Mouse (Mus musculus) mouse embryonic stem cell (cell line): Measurements from ENCODE around the gene Satl1.
"Not testable (repeated sequence)": the region's sequence is repeated elsewhere in the genome, so short reads cannot be mapped to it uniquely, and the experiment has no call there.

Source experiments
- in situ Hi-C, 2 experiments: fragments of 300-500 bp; cut with MboI; formaldehyde crosslinking; loops; 1 replicate in 1 of 2; 3 replicates in 1 of 2; pipeline ENCODE4 v1.14.3; 2019 to 2020; ENCODE audit warnings: low sequenced_read_pairs in 2 of 2, low pct_unique_long_range_greater_than_20kb in 1 of 2, mixed read lengths in 1 of 2; ENCODE audit not compliant: unreplicated experiment in 1 of 2

The Satl1 gene

GRCm38 (mm10) chrX:112406679-112407078 is at the start of gene Satl1:
Satl1 (minus strand) TSS chrX:112406779.
- in situ Hi-C loops = no loop called here

DNA sequence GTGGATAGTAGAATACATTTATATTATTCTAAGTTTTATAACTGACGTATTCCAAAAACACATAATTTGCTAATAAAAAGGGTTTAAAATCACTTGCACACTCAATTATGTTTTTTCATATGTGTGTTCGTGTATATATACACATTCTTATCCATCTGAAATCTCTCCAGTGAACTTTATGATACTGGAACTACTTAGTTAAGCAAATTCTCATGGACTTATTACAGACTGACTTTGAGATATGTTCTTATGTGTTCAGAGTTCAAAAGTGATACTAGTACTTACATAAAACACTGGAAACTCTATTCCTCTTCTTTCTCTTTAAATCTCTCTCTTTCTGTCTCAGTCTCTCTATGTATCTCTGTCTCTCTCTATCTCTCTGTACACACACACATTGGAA is 31.5 kb upstream of the Satl1 start:
- in situ Hi-C loops = no loop called here

DNA sequence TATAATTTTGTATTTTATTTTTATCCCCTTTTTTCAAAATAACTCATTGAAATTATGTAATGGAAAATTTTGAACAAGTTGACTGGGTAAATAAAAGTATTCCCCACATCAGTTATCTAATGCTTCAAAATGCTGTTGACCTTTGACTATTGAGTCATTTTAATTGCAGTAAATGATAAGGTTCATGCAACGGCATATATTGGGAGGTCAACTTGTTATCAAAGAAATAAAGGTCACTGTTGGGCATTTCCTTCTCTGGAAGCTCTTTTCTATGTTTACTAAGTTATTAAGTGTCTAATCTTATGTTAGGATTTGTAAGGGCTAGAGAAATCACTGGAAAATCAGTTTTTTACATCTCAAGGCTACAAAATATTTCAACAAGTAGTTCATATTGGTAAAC is 31.0 kb upstream of the Satl1 start:
- in situ Hi-C loops = no loop called here

DNA sequence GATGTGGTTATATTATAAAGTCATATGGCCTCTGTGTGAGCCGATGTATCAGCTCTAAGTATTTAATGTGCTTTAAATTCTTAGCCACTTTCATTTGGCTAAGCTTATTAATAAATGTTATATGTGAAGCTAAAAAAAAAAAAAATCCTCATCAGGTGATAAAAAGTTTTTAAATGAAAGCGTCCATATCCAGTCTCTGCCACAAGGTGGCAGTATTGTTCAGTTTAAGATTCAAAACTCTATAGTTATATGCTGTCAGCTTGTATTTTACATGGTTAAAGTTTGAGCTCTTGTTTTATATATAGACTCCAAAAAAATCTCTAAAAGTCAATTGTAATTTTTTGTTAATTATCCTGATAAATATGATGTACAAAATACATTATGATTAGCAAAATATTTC is 16.4 kb upstream of the Satl1 start:
- in situ Hi-C loops = not testable (repeated sequence)

DNA sequence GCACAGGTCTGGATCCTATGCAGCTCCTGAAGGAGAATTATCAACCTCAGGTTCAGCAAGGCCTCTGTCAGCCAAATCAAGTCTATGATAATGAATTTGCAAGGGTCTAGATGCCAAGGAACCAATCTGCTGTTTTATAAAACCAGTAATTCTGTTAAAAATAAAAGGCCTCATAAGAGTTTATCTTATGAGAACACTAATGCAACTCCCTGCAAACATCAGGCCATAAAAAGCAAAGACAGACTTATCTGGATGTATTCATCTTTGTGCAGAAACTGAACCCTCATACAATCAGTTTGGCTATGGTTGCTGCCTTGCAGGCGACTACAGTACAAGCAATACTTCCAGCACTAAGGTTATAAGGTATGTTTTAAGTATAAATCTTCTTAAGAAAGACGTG is 5.7 kb upstream of the Satl1 start:
- in situ Hi-C loops = no loop called here

DNA sequence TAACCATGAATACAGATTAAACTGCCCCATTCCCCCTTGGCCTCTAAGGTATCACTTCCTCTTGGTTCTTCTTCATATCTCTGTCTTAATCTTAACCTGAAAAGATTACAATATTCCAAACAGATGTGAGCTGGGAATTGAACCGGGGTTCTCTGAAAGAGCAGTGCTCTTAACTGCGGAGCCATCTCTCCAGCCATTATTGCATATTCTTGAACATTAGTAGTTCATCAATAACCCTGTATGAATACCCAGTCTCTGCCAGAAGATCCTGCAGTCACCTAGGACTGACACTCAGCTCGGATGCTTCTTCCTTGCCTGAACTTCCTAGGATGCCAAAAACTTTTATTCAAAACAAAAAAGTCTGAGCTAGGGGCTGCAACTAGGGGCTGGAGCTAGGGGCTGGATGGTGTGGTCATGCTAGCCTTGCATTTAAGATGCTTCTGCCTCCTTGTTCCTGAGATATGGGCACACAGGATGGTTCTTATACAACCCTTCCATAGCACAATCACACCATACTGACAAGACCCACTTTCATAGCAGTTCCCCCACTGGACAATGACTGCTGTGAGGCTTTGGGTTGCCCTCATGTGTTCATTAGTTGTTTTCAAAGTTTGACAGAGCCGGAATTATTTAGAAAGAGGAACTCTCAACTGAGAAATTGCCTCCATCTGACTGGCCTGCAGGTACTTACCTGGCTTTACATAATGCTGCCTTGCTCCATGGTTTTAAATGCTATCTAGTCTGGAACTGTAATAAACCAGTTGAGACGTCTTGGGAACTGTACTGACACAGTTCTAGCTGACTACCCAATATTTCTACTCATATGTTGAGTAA is 35.8 kb downstream of the Satl1 start:
- in situ Hi-C loops = not testable (repeated sequence)

DNA sequence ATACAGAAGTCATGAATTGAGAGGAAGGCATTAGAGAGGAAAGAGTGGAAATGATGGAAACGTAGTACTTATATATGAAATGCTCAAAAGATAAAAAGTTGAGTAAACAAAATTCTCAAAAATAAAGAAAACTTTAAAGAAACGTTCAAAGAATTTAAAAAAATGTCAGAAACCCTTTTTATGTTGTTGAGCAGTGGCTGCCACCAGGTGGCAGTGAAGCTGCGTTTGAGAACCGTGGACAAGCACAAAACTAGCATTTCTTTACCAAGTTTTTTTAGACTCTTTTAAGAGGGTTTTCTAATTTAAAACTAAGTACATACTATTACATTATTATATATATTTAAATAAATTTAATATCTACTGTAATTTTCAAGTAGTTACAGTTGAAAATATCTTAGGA is 38.2 kb downstream of the Satl1 start:
- in situ Hi-C loops = no loop called here

DNA sequence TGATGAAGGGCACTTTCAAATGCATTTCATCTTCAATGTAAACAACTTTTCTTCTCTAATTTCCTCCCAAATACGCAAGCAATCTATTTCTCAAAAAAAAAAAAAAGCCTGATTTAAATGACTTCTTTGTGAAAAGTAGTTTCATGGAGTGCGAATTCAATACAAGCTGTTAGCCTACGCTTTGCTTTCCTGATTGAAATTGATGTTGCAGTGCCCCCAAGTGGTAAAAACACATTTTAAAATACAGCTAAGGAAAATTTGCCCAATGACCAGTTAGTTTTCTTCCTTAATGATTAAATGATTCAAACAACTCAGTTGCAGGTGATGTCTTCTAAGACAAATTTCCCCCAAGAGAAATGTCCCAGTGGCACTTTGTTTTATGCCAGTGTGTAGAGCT is 58.2 kb downstream of the Satl1 start:
- in situ Hi-C loops = loop anchor here in 1 of 2 experiments (25.0 kb wide), 1 partner anchor 436 kb away; no protein-coding TSS in a partner anchor

- in situ Hi-C loops = loop anchor here in 1 of 2 experiments (25.0 kb wide), 1 partner anchor 435 kb away; no protein-coding TSS in a partner anchor
These were observed 58.8 kb downstream of the Satl1 start for GRCm38 (mm10) chrX:112347467-112348394.

DNA sequence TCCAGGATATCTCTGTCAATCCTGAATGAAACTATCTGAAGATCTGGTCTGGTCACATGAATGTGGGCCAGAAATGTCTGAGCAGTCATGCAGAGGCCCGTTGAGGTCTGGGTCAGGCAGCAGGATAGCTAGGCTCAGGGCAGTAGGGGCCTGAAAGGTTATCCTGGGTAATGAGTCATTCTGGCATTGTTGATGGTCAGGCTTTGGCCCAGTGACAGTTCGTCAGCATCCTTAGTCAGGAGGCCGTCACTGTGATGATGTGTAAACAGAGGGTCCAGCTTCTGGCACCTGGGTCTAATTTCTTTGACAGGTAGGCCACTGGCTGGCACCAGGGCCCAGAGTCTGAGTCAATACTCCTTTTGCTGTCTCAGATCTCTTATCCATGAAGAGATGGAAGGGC is 67.1 kb downstream of the Satl1 start:
- in situ Hi-C loops = loop anchor here in 1 of 2 experiments (25.0 kb wide), 1 partner anchor 427 kb away; no protein-coding TSS in a partner anchor
